In genomic region chr9:114400949-114401684, GRCm38 (mm10) we compare ENCODE assay signal across 8 mouse cellular contexts. TPM values are rescaled to one million over a fixed set of nuclear protein-coding genes. Genes with fewer than 3 reads are reported as not detected.
A peak's percentile ranks its signal among the peaks of the same experiment; 100 is the strongest.
DNase-seq lines count a peak whose midpoint lies in the region; ATAC-seq and TF ChIP-seq lines count a peak whose summit lies in the region.

TSS of gene Glb1 (plus strand) at chr9:114401076.
TSS of gene Tmppe (plus strand) at chr9:114401105.

- peaks cover 7% of the 10 kb centered on the region for H3K36me3 ChIP-seq in C2C12 (ENCODE audit: control insufficient read depth, insufficient read depth)
- peaks cover 14% of the 10 kb centered on the region for H3K36me3 ChIP-seq in heart, embryonic 11.5 days (ENCODE audit: control insufficient read depth, insufficient read depth, low read length)
- peaks cover 28% of the 10 kb centered on the region for H3K36me3 ChIP-seq in kidney, embryonic 15.5 days
- H3K36me3 ChIP-seq in limb, embryonic 15.5 days = peaks cover 22% of the 10 kb centered on the region
- H3K36me3 ChIP-seq in midbrain, postnatal 0 days (ENCODE audit: insufficient read depth, low read length) = peaks cover 16% of the 10 kb centered on the region

- peak within 1 kb of the TSS; percentile 92 for H3K27ac ChIP-seq in heart, embryonic 11.5 days (ENCODE audit: low read depth, low read length)
- peak within 1 kb of the TSS; percentile 95 for H3K27ac ChIP-seq in kidney, embryonic 15.5 days
- H3K27ac ChIP-seq in limb, embryonic 15.5 days = peak within 1 kb of the TSS; percentile 97
- peak within 1 kb of the TSS; percentile 91 for H3K27ac ChIP-seq in midbrain, postnatal 0 days (ENCODE audit: low read depth, low read length)

- no peaks in the 10 kb centered on the region for H3K9me3 ChIP-seq in heart, embryonic 11.5 days (replicated peaks; ENCODE audit: control insufficient read depth, low read length)
- peaks cover 5% of the 10 kb centered on the region; the same call in 1 of the 2 replicates for H3K9me3 ChIP-seq in kidney, embryonic 15.5 days (replicated peaks)
- H3K9me3 ChIP-seq in limb, embryonic 15.5 days = no peaks in the 10 kb centered on the region
- H3K9me3 ChIP-seq in midbrain, postnatal 0 days (ENCODE audit: low read length) = no peaks in the 10 kb centered on the region

- peak; percentile 90 for DNase-seq in brain, adult 2 months (ENCODE audit: low read depth, low spot score)
- DNase-seq in midbrain, postnatal 0 days (ENCODE audit: low spot score) = peak; percentile 88
- peak; percentile 49 to 66 for DNase-seq in spleen, postnatal 14 days (ENCODE audit: low spot score in 2 of 2)

- peaks cover 6% of the 10 kb centered on the region for H3K4me1 ChIP-seq in heart, embryonic 11.5 days (ENCODE audit: control insufficient read depth, insufficient read depth, low read length)
- peaks cover 12% of the 10 kb centered on the region for H3K4me1 ChIP-seq in kidney, embryonic 15.5 days
- H3K4me1 ChIP-seq in limb, embryonic 15.5 days = peaks cover 13% of the 10 kb centered on the region
- H3K4me1 ChIP-seq in midbrain, postnatal 0 days (ENCODE audit: insufficient read depth, low read length) = no peaks in the 10 kb centered on the region; the same call in 1 of the 2 replicates

- H3K4me2 ChIP-seq in heart, embryonic 11.5 days = peak within 1 kb of the TSS; percentile 91
- H3K4me2 ChIP-seq in kidney, embryonic 15.5 days = peak within 1 kb of the TSS; percentile 76
- H3K4me2 ChIP-seq in limb, embryonic 15.5 days = peak within 1 kb of the TSS; percentile 80
- H3K4me2 ChIP-seq in midbrain, postnatal 0 days (ENCODE audit: low read depth, low read length, poor library complexity, severe bottlenecking) = peak within 1 kb of the TSS; percentile 67

- peak within 1 kb of the TSS; percentile 75 for H3ac ChIP-seq in C2C12 (ENCODE audit: control insufficient read depth, insufficient read length, low read depth)

- H3K9ac ChIP-seq in heart, embryonic 11.5 days (ENCODE audit: low read depth, low read length) = peak within 1 kb of the TSS; percentile 93
- peak within 1 kb of the TSS; percentile 89 for H3K9ac ChIP-seq in kidney, embryonic 15.5 days
- H3K9ac ChIP-seq in limb, embryonic 15.5 days = peak within 1 kb of the TSS; percentile 91
- H3K9ac ChIP-seq in midbrain, postnatal 0 days (replicated peaks; ENCODE audit: low read length, poor library complexity, severe bottlenecking) = peak within 1 kb of the TSS; percentile 80

- H3K79me2 ChIP-seq in C2C12 (ENCODE audit: control insufficient read depth, insufficient read depth) = peaks cover 50% of the 10 kb centered on the region

- H3K4me3 ChIP-seq in C2C12 (ENCODE audit: insufficient read depth, poor library complexity, severe bottlenecking) = peak within 1 kb of the TSS; percentile 56
- H3K4me3 ChIP-seq in heart, embryonic 11.5 days (ENCODE audit: low read depth, low read length) = peak within 1 kb of the TSS; percentile 94
- peak within 1 kb of the TSS; percentile 87 for H3K4me3 ChIP-seq in kidney, embryonic 15.5 days (replicated peaks)
- peak within 1 kb of the TSS; percentile 91 for H3K4me3 ChIP-seq in limb, embryonic 15.5 days
- H3K4me3 ChIP-seq in midbrain, postnatal 0 days (ENCODE audit: low read depth, low read length) = peak within 1 kb of the TSS; percentile 86

- H3K27me3 ChIP-seq in C2C12 (ENCODE audit: control insufficient read depth, insufficient read depth, insufficient read length) = no peaks in the 10 kb centered on the region
- H3K27me3 ChIP-seq in heart, embryonic 11.5 days (ENCODE audit: control insufficient read depth, insufficient read depth, low read length) = no peaks in the 10 kb centered on the region
- no peaks in the 10 kb centered on the region for H3K27me3 ChIP-seq in kidney, embryonic 15.5 days
- H3K27me3 ChIP-seq in limb, embryonic 15.5 days = no peaks in the 10 kb centered on the region
- H3K27me3 ChIP-seq in midbrain, postnatal 0 days (ENCODE audit: insufficient read depth, low read length) = no peaks in the 10 kb centered on the region

- TF ChIP-seq CTCF in C2C12 (IDR thresholded peaks at IDR 0.05; ENCODE audit: control insufficient read depth, insufficient read depth, insufficient read length) = peak; percentile 40
- TF ChIP-seq CTCF in midbrain, postnatal 0 days (IDR thresholded peaks at IDR 0.05) = peak; percentile 64

- peaks cover 24% of the 10 kb centered on the region for H3K79me3 ChIP-seq in C2C12 (ENCODE audit: low read depth)

- under 1% methylated on average over 73 of the region's 73 CpGs for WGBS in heart, embryonic 11.5 days (ENCODE audit: insufficient replicate concordance)
- WGBS in kidney, embryonic 15.5 days = under 1% methylated on average over 73 of the region's 73 CpGs
- WGBS in limb, embryonic 15.5 days = under 1% methylated on average over 73 of the region's 73 CpGs
- WGBS in midbrain, postnatal 0 days = under 1% methylated on average over 67 of the region's 73 CpGs

- peak; percentile 58 for ATAC-seq in erythroblast, adult 5-6 weeks (replicated peaks; ENCODE audit: low FRiP score, poor library complexity, severe bottlenecking)
- ATAC-seq in heart, embryonic 11.5 days (replicated peaks; ENCODE audit: insufficient number of reproducible peaks, low FRiP score, low TSS enrichment) = peak; percentile 95
- ATAC-seq in kidney, embryonic 15.5 days (replicated peaks; ENCODE audit: low FRiP score) = peak; percentile 98
- peak; percentile 94 for ATAC-seq in limb, embryonic 15.5 days (ENCODE audit: insufficient number of reproducible peaks, low FRiP score, low TSS enrichment, low read depth)
- peak; percentile 96 for ATAC-seq in midbrain, postnatal 0 days (ENCODE audit: low FRiP score)

TF ChIP-seq in C2C12, 6 proteins besides CTCF, POLR2A, EP300 and RAD21:
- TF ChIP-seq CEBPB (IDR thresholded peaks at IDR 0.05; ENCODE audit: low read depth) (no peak), FOSL1 (IDR thresholded peaks at IDR 0.05; ENCODE audit: insufficient read depth, low read length, poor library complexity, severe bottlenecking) (no peak), MAX (IDR thresholded peaks at IDR 0.05) (peak; percentile 14), MYOD1 (IDR thresholded peaks at IDR 0.05; ENCODE audit: control insufficient read depth, insufficient read length, low read depth) (peak; percentile 38), MYOG (IDR thresholded peaks at IDR 0.05; ENCODE audit: control insufficient read depth, extremely low read depth, insufficient read length) (no peak), USF1 (IDR thresholded peaks at IDR 0.05; ENCODE audit: low read depth) (peak; percentile 95)

RNA-seq across cellular contexts. Expression of gene Glb1, which starts in this region (rescaled TPM):
- polyA plus RNA-seq in C2C12 (2012; fragmentation: generic; extraction: Trizol) = 21.1 TPM
- 5.0 and 15.9 TPM in 2 replicates for total RNA-seq in erythroblast, adult 5-6 weeks (2015; ENCODE audit: low replicate concordance)
- 1.4 and 2.4 TPM in 2 replicates for total RNA-seq in erythroblast, adult 5-6 weeks (2017; ENCODE audit: low replicate concordance)
- polyA plus RNA-seq in heart, embryonic 11.5 days (2014; fragmentation: Nextera tagmentation; extraction: Ambion mirVana) = 39.6 and 46.2 TPM in 2 replicates
- 54.0 and 58.4 TPM in 2 replicates for polyA plus RNA-seq in kidney, embryonic 15.5 days (2015; fragmentation: Nextera tagmentation; extraction: Ambion mirVana)
- polyA plus RNA-seq in limb, embryonic 15.5 days (2015; fragmentation: Nextera tagmentation; extraction: Ambion mirVana) = 37.7 and 44.8 TPM in 2 replicates
- total RNA-seq in midbrain, postnatal 0 days (2014; rRNA removed) = 29.6 and 38.0 TPM in 2 replicates
- 32.1 and 35.3 TPM in 2 replicates for polyA plus RNA-seq in midbrain, postnatal 0 days (2015; fragmentation: Nextera tagmentation; extraction: Ambion mirVana)

RNA-seq across cellular contexts. Expression of gene Tmppe, which starts in this region (rescaled TPM):
- polyA plus RNA-seq in C2C12 (2012; fragmentation: generic; extraction: Trizol) = 2.5 TPM
- total RNA-seq in erythroblast, adult 5-6 weeks (2015; ENCODE audit: low replicate concordance) = not detected in 2 replicates
- total RNA-seq in erythroblast, adult 5-6 weeks (2017; ENCODE audit: low replicate concordance) = 2.2 and 2.4 TPM in 2 replicates
- polyA plus RNA-seq in heart, embryonic 11.5 days (2014; fragmentation: Nextera tagmentation; extraction: Ambion mirVana) = 4.3 and 6.3 TPM in 2 replicates
- 11.0 and 12.5 TPM in 2 replicates for polyA plus RNA-seq in kidney, embryonic 15.5 days (2015; fragmentation: Nextera tagmentation; extraction: Ambion mirVana)
- 9.8 and 10.5 TPM in 2 replicates for polyA plus RNA-seq in limb, embryonic 15.5 days (2015; fragmentation: Nextera tagmentation; extraction: Ambion mirVana)
- 6.4 and 6.6 TPM in 2 replicates for total RNA-seq in midbrain, postnatal 0 days (2014; rRNA removed)
- polyA plus RNA-seq in midbrain, postnatal 0 days (2015; fragmentation: Nextera tagmentation; extraction: Ambion mirVana) = 6.4 and 7.4 TPM in 2 replicates

Comparison
In these comparisons a context has a peak if more than half of its experiments do, and no peak if none do; other contexts are left out.
1. Peak in every context shown above with its lines: DNase-seq, ATAC-seq, H3K4me3 ChIP-seq and H3K27ac ChIP-seq.